Mouse (Mus musculus): ENCODE data around the gene Srpk2. TPM values are rescaled to one million over a fixed set of nuclear protein-coding genes. Genes with fewer than 3 reads are reported as not detected.
A peak's percentile ranks its signal among the peaks of the same experiment; 100 is the strongest.

The Srpk2 gene
- polyA plus RNA-seq, 1 experiment from 2014 or later: 30.5 TPM

DNA sequence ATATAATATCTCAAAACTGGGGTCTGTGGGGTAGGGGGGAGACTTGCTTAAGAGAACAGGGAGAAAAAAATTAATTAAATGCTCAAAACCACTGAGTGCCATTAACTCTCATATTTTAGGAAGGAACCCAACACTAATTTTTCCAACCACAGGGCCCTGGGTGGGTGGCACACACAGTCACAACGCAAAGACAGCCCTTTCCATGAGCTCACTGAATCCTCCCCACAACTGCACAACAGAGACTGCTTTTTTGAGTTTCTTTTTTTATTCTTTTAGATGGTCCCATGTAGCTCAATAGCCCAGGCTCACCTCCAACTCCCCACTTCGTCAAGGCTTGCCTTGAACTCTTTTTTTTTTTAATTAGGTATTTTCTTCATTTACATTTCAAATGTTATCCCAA, 58.2 kb downstream of the Srpk2 start:
- H3K36me3 ChIP-seq (ENCODE audit: control insufficient read depth, insufficient read depth, low read length): no peaks in the 10 kb centered on the region
- H3K4me3 ChIP-seq (ENCODE audit: low read length): no peak overlapping the region
- H3K4me1 ChIP-seq (ENCODE audit: control insufficient read depth, insufficient read depth, low read length): no peaks in the 10 kb centered on the region
- no peak for ATAC-seq
- H3K9me3 ChIP-seq (ENCODE audit: control insufficient read depth, low read length): no peaks in the 10 kb centered on the region
- H3K27me3 ChIP-seq (replicated peaks; ENCODE audit: control insufficient read depth, insufficient read depth, low read length): no peaks in the 10 kb centered on the region
- no peak overlapping the region for H3K4me2 ChIP-seq (ENCODE audit: low read depth, low read length)
- no peak overlapping the region for H3K27ac ChIP-seq (ENCODE audit: low read length)
- WGBS: 89% methylated on average over 2 of the region's 2 CpGs
- H3K9ac ChIP-seq (ENCODE audit: low read depth, low read length): no peak overlapping the region

DNA sequence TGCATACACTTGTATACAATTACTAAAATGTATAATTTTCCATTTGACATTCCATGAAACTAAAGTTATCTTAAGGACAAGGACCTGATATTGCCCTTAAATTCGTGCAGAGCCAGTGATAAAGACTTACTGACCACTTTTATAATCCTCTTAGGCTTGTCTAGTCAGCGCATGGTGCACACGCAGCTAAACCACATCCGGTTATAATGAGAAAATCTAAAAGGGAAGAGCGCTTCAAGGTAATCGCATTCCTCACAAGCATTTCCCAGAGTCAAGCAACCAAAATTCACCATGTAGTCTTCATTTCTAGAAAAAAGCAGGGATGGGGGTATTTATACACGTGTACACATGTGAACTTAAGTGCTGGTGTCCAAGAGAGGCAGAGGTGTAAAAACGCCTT, 63.8 kb downstream of the Srpk2 start:
- Histone ChIP-seq H3K27me3 (replicated peaks; ENCODE audit: control insufficient read depth, insufficient read depth, low read length) (no peaks in the 10 kb centered on the region), H3K36me3 (ENCODE audit: control insufficient read depth, insufficient read depth, low read length) (no peaks in the 10 kb centered on the region), H3K4me1 (ENCODE audit: control insufficient read depth, insufficient read depth, low read length) (0 out of 2 replicates have a peak, but pooled peaks cover 2% of the 10 kb centered on the region), H3K4me3 (ENCODE audit: low read length) (no peak overlapping the region), H3K9me3 (ENCODE audit: control insufficient read depth, low read length) (no peaks in the 10 kb centered on the region), H3K9ac (ENCODE audit: low read depth, low read length) (no peak overlapping the region), H3K4me2 (ENCODE audit: low read depth, low read length) (no peak overlapping the region), H3K27ac (ENCODE audit: low read length) (no peak overlapping the region)
- 88% methylated on average over 8 of the region's 8 CpGs for WGBS
- no peak for ATAC-seq

DNA sequence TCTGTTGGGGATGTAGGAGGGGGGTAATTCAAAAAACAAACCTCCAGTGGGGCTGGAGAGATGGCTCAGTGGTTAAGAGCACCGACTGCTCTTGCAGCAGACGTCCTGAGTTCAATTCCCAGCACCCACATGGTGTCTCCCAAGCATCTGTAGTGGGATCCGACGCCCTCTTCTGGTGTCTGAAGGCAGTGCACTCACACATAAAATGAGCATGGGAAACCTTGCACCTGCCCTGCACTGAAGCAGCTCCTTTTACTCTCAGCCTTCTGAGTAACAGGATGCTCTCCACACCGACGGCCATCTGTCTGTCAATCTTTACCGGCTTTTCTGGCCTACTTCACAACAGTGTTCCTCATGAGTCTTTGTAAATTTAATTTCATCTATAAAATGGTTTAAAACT, 65.8 kb downstream of the Srpk2 start:
- Histone ChIP-seq H3K4me1 (ENCODE audit: control insufficient read depth, insufficient read depth, low read length) (peaks cover 2% of the 10 kb centered on the region; the same call in 1 of the 2 replicates), H3K4me3 (ENCODE audit: low read length) (no peak overlapping the region), H3K4me2 (ENCODE audit: low read depth, low read length) (no peak overlapping the region), H3K36me3 (ENCODE audit: control insufficient read depth, insufficient read depth, low read length) (no peaks in the 10 kb centered on the region), H3K9ac (ENCODE audit: low read depth, low read length) (no peak overlapping the region), H3K9me3 (ENCODE audit: control insufficient read depth, low read length) (no peaks in the 10 kb centered on the region), H3K27me3 (replicated peaks; ENCODE audit: control insufficient read depth, insufficient read depth, low read length) (no peaks in the 10 kb centered on the region), H3K27ac (ENCODE audit: low read length) (no peak overlapping the region)
- 87% methylated on average over 7 of the region's 7 CpGs for WGBS
- no peak for ATAC-seq

DNA sequence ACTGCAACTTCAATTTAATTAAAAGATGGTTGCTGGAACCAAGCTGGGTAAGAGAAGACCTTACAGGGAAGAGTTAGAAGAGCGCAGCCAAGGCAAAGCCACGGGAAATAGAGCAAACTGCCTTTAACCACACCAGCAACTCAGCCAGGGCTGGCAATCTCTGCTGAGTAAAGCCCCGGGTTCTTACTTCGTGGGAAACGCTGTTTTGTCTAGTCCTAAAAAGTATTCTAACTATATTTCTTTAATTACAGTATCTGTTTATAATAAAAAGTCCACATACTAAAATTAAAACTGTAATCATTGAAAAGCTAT, 67.4 kb downstream of the Srpk2 start:
- Histone ChIP-seq H3K27ac (ENCODE audit: low read length) (peak overlapping the region; percentile 76), H3K9me3 (ENCODE audit: control insufficient read depth, low read length) (no peaks in the 10 kb centered on the region), H3K36me3 (ENCODE audit: control insufficient read depth, insufficient read depth, low read length) (no peaks in the 10 kb centered on the region), H3K4me1 (ENCODE audit: control insufficient read depth, insufficient read depth, low read length) (peaks cover 2% of the 10 kb centered on the region; the same call in 1 of the 2 replicates), H3K4me3 (ENCODE audit: low read length) (peak overlapping the region; percentile 55), H3K27me3 (replicated peaks; ENCODE audit: control insufficient read depth, insufficient read depth, low read length) (no peaks in the 10 kb centered on the region), H3K9ac (ENCODE audit: low read depth, low read length) (peak overlapping the region; percentile 64), H3K4me2 (ENCODE audit: low read depth, low read length) (peak overlapping the region; percentile 56)
- ATAC-seq: peak; percentile 47
- WGBS: 16% methylated on average over 5 of the region's 5 CpGs

DNA sequence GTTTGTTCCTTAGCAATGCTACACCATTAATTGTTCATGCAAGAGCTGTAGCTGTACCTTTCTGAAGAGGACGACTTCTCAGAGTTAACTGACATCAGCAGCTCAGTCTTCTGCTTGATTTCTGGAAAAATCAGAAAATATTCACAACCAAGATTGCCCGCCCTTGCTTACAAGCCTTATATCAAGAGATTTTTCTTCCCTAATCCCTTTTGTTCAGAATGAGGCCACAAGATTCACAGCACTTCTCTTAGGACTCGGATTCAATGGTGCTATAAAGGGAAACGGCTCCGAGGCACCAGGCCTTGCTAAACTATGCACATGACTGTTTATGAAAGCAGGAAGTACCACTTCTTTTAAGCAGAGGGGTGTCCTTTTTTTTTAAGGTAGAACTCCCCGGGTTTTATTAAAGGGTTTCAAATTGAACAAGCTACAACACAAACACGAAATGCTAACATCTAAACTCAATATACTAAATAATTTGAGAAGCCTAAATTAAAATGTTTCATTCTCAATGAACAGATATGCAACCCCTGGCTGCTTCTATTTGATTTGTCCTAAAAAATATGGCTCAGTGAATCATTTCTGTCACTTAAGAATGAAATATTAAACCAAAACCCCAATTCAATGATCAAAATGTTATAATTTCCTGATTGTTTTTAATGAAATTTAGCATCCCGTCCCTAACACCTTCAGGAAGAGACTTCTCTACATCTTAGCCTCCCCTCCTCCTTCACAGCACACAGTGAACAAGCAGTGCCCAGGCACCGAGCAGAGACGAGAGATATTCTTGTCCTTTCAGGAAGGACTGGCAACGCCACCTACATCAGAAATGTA, 67.9 kb downstream of the Srpk2 start:
- no peaks in the 10 kb centered on the region for H3K36me3 ChIP-seq (ENCODE audit: control insufficient read depth, insufficient read depth, low read length)
- peak; percentile 97 for ATAC-seq
- peak overlapping the region; percentile 70 for H3K9ac ChIP-seq (ENCODE audit: low read depth, low read length)
- H3K27ac ChIP-seq (ENCODE audit: low read length): peak overlapping the region; percentile 85
- no peaks in the 10 kb centered on the region for H3K9me3 ChIP-seq (ENCODE audit: control insufficient read depth, low read length)
- peaks cover 2% of the 10 kb centered on the region; the same call in 1 of the 2 replicates for H3K4me1 ChIP-seq (ENCODE audit: control insufficient read depth, insufficient read depth, low read length)
- H3K27me3 ChIP-seq (replicated peaks; ENCODE audit: control insufficient read depth, insufficient read depth, low read length): no peaks in the 10 kb centered on the region
- H3K4me2 ChIP-seq (ENCODE audit: low read depth, low read length): peak overlapping the region; percentile 65
- H3K4me3 ChIP-seq (ENCODE audit: low read length): peak overlapping the region; percentile 58
- 2% methylated on average over 11 of the region's 11 CpGs for WGBS

DNA sequence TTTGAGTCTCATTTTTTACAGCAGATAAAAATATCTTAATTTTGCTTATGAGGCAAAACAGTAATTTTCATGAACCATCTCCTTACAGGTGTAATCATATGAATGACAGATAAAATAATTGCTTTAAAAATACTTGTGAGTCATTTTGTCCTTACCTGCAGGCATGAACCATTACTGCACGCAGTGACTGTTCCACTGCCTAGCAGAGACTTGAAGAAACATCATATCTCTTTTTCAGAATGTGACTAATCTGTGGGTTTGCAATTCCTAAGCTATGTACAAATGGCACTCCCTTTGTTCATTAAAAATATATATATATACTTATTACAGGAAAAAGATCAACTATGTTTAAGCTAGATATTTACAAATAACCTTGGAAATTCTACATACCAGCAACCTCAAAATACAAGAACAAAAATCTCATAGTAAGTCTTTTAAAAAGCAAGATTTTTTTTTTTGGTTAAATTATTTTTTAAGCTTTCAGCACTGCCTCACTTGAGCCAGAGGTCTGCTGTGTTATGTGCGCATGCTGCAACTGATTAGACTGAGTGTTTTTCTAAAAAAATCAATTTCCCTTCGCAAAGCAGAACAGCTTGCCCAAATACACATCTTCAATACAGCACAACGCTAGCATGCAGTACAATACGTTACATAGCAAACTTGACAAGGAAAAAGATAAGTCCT, 68.7 kb downstream of the Srpk2 start:
- peak overlapping the region; percentile 70 for H3K9ac ChIP-seq (ENCODE audit: low read depth, low read length)
- peak; percentile 70 for ATAC-seq
- 15% methylated on average over 5 of the region's 5 CpGs for WGBS

DNA sequence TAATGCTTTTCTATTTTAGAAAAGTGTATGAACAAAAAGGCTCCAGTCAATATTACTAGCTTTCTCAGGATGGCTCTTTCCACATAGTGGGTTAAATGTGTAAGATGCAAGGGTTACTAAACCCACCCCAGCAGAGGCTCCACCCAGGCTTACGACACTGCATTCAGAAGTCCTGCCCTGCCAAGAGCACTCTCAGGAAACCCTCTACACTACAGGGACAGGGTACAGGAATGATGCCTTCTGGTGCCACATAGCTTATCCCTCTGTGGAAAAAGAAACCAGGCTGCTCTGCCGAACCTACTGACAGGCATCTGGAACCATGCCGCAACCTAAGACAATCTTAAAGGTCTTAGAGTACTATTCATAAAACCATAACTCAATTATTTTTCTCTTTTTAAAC, 71.6 kb downstream of the Srpk2 start:
- Histone ChIP-seq H3K9ac (ENCODE audit: low read depth, low read length) (no peak overlapping the region), H3K4me1 (ENCODE audit: control insufficient read depth, insufficient read depth, low read length) (peaks cover 2% of the 10 kb centered on the region; the same call in 1 of the 2 replicates), H3K4me3 (ENCODE audit: low read length) (no peak overlapping the region), H3K27ac (ENCODE audit: low read length) (no peak overlapping the region), H3K27me3 (replicated peaks; ENCODE audit: control insufficient read depth, insufficient read depth, low read length) (no peaks in the 10 kb centered on the region), H3K36me3 (ENCODE audit: control insufficient read depth, insufficient read depth, low read length) (no peaks in the 10 kb centered on the region), H3K9me3 (ENCODE audit: control insufficient read depth, low read length) (no peaks in the 10 kb centered on the region), H3K4me2 (ENCODE audit: low read depth, low read length) (no peak overlapping the region)
- no peak for ATAC-seq
- WGBS: 76% methylated on average over 3 of the region's 3 CpGs

More for the DNA sequence above, 68.7 kb downstream of the Srpk2 start:
- peak overlapping the region; percentile 65 for H3K4me2 ChIP-seq (ENCODE audit: low read depth, low read length)
- peak overlapping the region; percentile 85 for H3K27ac ChIP-seq (ENCODE audit: low read length)
- H3K36me3 ChIP-seq (ENCODE audit: control insufficient read depth, insufficient read depth, low read length): no peaks in the 10 kb centered on the region
- no peaks in the 10 kb centered on the region for H3K9me3 ChIP-seq (ENCODE audit: control insufficient read depth, low read length)
- H3K27me3 ChIP-seq (replicated peaks; ENCODE audit: control insufficient read depth, insufficient read depth, low read length): no peaks in the 10 kb centered on the region
- peak overlapping the region; percentile 58 for H3K4me3 ChIP-seq (ENCODE audit: low read length)
- H3K4me1 ChIP-seq (ENCODE audit: control insufficient read depth, insufficient read depth, low read length): peaks cover 2% of the 10 kb centered on the region; the same call in 1 of the 2 replicates

DNA sequence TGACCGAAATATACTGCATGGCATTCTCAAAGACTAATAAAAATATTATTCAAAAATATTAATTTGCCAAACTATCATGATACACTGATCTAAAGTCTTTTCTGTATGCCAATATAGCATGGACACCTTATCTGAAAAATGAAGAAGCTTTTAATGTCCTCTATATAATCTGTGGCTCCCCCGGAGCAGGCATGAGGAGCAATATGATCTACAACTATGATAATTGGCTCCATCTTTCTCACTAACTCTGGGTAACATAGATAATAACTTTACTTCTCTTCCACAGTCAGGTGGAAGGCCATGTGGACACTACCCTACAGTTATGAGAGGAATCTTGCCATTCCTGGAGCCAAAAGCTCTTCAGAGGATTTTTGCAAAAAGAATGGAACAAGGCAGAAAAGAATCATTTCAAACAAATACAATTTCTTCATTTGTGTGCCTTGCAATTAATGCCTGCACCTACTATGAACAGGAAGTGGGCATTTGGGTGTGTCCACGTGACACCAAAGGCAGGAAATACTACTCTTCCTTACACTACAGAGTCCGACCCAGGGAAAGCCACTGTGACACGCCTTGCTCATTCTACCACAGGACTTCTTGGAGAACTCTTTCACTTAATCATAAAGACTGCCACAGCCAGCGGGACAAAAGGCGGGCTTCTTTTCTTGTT, 80.2 kb downstream of the Srpk2 start:
- Histone ChIP-seq H3K36me3 (ENCODE audit: control insufficient read depth, insufficient read depth, low read length) (no peaks in the 10 kb centered on the region; the same call in 1 of the 2 replicates), H3K4me3 (ENCODE audit: low read length) (no peak overlapping the region), H3K27ac (ENCODE audit: low read length) (no peak overlapping the region; the same call in 1 of the 2 replicates), H3K4me2 (ENCODE audit: low read depth, low read length) (no peak overlapping the region), H3K9me3 (ENCODE audit: control insufficient read depth, low read length) (no peaks in the 10 kb centered on the region), H3K4me1 (ENCODE audit: control insufficient read depth, insufficient read depth, low read length) (peaks cover 3% of the 10 kb centered on the region; the same call in 1 of the 2 replicates), H3K27me3 (replicated peaks; ENCODE audit: control insufficient read depth, insufficient read depth, low read length) (no peaks in the 10 kb centered on the region), H3K9ac (ENCODE audit: low read depth, low read length) (no peak overlapping the region)
- 72% methylated on average over 7 of the region's 7 CpGs for WGBS
- ATAC-seq: no peak
